Mouse (Mus musculus) heart, postnatal 25 days (tissue): Measurements from ENCODE around the gene Adprm. TPM values are rescaled to one million over a fixed set of nuclear protein-coding genes. Genes with fewer than 3 reads are reported as not detected.
"Not testable (repeated sequence)": the region's sequence is repeated elsewhere in the genome, so short reads cannot be mapped to it uniquely, and the experiment has no call there.

Source experiments
- DNase-seq: peaks from one replicate; pipeline ENCODE4 v3.0.0; 2022; ENCODE audit warnings: low spot score
- intact Hi-C: fragments of 180-260 bp; cut with DNase I; formaldehyde crosslinking; loops from one replicate; pipeline ENCODE4 v1.15.1; 2025
- total RNA-seq, 2 experiments: library from RNA; stranded (reverse); gene quantifications; 2 replicates each; pipeline ENCODE4 v1.2.3; 2021

The Adprm gene
- 10 to 100 TPM; 13.3 to 14.5 TPM for total RNA-seq

DNA sequence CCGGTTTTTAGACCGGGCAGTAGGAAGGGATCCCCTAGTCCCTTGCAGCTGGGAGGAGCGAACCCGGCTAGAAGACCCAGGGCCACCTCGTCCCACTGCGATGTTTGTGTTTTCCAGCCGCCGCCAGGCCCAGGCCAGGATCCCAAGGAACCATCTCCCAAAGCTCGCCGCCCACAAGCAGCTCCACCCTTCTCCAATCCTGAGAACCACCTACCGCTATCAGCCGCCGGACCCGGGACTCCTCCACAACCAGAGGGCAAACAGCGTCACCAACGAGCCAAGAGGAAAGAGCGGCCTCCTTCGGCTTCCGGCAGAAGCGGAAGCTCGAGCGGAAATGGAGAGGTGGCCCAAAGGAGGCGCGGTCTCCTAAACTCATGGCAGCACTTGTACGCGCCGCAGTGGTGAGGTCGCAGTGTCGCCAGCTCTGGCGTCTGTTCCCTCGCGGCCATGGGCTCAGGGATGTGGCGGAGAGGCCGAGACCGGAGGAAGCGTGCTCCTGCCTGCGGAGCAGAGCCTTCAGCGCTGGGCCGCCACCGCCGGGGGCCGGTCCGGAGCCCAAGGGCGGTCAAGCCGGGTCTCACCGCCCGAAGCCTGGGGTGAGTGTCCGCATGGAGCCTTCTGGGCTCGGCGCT, at the start of gene Adprm, which contains the start of gene Sco1:
Adprm (minus strand) TSS at position 274 of the 632 bp plus-strand sequence.
Sco1 (plus strand) TSS at position 350 of the 632 bp plus-strand sequence.
- peak; percentile 85 for DNase-seq
- intact Hi-C loops: loop anchor here (1.0 kb wide), 1 partner anchor 27 kb away; the partner anchor contains the start of gene Tmem220

- intact Hi-C loops: loop anchor here (5.0 kb wide), 1 partner anchor 79 kb away; no protein-coding TSS in a partner anchor
- DNase-seq: no peak
These were observed 49.3 kb upstream of the Adprm start for GRCm38 (mm10) chr11:67101713-67102112.

- no peak for DNase-seq
- intact Hi-C loops: loop anchor here (5.0 kb wide), 1 partner anchor 78 kb away; no protein-coding TSS in a partner anchor
These were observed 47.8 kb upstream of the Adprm start for GRCm38 (mm10) chr11:67100169-67100568.

GRCm38 (mm10) chr11:67099241-67099640, 46.8 kb upstream of the Adprm start:
- DNase-seq: no peak
- intact Hi-C loops: no loop called here

- intact Hi-C loops: no loop called here
These were observed 46.0 kb upstream of the Adprm start for GRCm38 (mm10) chr11:67098427-67098826.

DNA sequence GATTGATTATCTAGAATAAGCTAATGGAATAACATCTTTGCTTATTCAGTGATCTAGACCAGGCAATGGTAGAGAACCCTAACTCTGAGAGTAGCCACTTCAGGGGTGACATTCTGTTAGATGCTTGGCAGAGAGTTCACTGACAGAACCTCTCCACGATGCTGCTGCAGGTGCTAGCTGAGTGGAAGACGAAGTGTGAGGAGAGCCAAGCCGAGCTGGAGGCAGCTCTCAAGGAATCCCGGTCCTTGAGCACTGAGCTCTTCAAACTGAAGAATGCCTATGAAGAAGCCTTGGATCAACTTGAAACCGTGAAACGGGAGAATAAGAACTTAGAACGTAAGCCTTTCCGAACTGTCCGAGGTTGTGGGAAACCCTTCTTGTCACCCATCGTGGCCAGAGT, 45.3 kb upstream of the Adprm start:
- no peak for DNase-seq
- intact Hi-C loops: no loop called here

More at GRCm38 (mm10) chr11:67098427-67098826, 46.0 kb upstream of the Adprm start:
- no peak for DNase-seq

DNA sequence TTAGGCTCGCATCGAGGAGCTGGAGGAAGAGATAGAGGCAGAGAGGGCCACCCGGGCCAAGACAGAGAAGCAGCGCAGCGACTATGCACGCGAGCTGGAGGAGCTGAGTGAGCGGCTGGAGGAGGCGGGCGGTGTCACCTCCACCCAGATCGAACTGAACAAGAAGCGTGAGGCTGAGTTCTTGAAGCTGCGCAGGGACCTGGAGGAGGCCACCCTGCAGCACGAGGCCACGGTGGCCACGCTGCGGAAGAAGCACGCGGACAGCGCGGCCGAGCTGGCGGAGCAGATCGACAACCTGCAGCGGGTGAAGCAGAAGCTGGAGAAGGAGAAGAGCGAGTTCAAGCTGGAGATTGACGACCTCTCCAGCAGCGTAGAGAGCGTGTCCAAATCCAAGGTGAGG, 42.1 kb upstream of the Adprm start:
- intact Hi-C loops: no loop called here
- DNase-seq: no peak

GRCm38 (mm10) chr11:67093652-67094051, 41.3 kb upstream of the Adprm start:
- DNase-seq: no peak
- intact Hi-C loops: no loop called here

DNA sequence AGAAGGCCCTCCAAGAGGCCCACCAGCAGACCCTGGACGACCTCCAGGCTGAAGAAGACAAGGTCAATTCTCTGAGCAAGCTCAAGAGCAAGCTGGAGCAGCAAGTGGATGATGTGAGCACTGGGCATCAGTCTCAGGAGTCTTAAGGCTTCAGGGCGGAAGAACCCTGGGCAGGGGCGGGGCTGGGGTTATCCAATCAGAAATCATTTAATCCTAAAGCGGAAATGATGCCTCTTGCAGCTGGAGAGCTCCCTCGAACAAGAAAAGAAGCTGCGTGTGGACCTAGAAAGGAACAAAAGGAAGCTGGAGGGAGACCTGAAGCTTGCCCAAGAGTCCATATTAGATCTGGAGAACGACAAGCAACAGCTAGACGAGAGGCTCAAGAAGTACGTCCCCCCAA, 40.8 kb upstream of the Adprm start:
- intact Hi-C loops: no loop called here
- no peak for DNase-seq

DNA sequence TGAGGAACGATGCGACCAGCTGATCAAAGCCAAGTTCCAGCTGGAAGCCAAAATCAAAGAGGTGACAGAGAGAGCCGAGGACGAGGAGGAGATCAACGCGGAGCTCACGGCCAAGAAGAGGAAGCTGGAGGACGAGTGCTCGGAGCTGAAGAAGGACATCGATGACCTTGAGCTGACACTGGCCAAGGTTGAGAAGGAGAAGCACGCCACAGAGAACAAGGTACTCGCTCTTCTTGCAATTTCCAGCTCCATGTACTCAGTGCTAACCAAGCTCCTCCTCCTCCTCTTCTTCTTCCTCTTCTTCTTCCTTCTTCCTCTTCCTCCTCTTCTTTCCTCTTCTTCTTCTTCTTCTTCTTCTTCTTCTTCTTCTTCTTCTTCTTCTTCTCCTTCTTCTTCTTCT, 40.0 kb upstream of the Adprm start:
- intact Hi-C loops, DNase-seq: not testable (repeated sequence)

DNA sequence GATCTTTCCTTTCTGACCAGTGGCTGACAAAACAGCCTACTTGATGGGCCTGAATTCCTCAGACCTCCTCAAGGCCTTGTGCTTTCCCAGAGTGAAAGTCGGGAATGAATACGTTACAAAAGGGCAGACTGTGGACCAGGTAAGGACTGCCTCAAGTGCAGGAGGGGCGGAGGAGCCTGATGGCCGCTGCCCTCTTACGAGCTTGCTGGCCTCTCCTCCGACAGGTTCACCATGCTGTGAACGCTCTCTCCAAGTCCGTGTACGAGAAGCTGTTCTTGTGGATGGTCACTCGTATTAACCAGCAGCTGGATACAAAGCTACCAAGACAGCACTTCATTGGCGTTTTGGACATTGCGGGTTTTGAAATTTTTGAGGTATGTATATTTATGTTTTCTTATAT, 34.8 kb upstream of the Adprm start:
- intact Hi-C loops: loop anchor here (5.0 kb wide), 1 partner anchor 180 kb away; no protein-coding TSS in a partner anchor
- DNase-seq: no peak

DNA sequence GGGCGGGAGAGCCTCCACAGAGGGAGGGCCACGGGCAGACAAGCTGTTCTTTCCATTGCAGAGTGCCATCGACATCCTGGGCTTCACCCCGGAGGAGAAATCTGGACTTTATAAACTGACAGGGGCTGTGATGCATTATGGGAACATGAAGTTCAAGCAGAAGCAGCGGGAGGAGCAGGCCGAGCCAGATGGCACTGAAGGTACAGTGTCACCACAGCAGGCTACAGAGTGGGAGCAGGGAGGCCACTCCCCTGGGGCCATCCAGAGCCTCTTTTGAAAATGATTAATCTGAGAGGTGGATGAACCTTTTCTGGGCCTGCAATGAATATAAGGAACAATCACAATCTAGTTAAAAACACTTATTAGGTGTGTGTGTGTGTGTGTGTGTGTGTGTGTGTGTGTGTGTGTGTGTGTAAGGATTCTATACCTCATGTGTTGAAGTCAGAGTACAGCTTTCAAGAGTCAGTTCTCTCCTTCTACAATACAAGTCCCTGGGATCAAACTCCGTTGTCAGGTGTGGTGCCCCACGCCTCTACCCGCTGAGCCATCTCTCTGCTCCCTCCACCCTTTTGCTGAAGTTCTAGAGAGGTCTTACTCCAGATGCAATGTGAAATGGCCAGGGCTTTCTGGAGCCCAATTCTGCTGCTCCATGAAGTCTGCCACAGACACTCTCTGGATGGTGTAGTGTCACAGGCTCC, 34.2 kb upstream of the Adprm start:
- no peak for DNase-seq
- intact Hi-C loops: loop anchor here (5.0 kb wide), 1 partner anchor 179 kb away; no protein-coding TSS in a partner anchor

GRCm38 (mm10) chr11:67085489-67085888, 33.1 kb upstream of the Adprm start:
- no peak for DNase-seq
- intact Hi-C loops: loop anchor here (2.0 to 5.0 kb wide), 2 partner anchors 61 to 178 kb away; partner anchors contain the start of gene Tmem220

GRCm38 (mm10) chr11:67083712-67084340, 31.4 kb upstream of the Adprm start:
- intact Hi-C loops: loop anchor here (2.0 kb wide), 1 partner anchor 59 kb away; the partner anchor contains the start of gene Tmem220
- DNase-seq: no peak

DNA sequence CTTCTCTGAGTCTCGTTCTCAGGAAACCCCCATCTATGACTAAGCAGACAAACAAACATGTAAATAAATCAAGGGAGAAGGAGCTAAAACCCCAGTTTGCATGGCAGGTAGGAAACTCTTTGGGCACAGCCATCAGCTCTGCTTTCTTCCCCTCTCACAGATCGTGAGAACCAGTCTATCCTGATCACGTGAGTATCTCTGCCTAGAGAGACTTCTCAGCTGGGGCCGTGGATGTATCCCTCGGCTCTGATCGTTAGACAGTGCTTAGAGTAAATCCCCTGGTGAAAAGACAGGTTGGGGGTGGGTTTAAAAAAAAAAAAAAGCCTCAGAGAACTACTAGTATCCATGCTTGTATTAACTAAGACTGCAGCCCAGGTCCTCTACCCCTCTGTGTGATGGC, 30.8 kb upstream of the Adprm start:
- DNase-seq: no peak
- intact Hi-C loops: no loop called here

- intact Hi-C loops: no loop called here
These were observed 30.4 kb upstream of the Adprm start for GRCm38 (mm10) chr11:67082793-67083192.

GRCm38 (mm10) chr11:67082188-67082587, 29.8 kb upstream of the Adprm start:
- no peak for DNase-seq
- intact Hi-C loops: no loop called here

More at GRCm38 (mm10) chr11:67082793-67083192, 30.4 kb upstream of the Adprm start:
- DNase-seq: no peak

GRCm38 (mm10) chr11:67081125-67081649, 28.8 kb upstream of the Adprm start:
- no peak for DNase-seq
- intact Hi-C loops: no loop called here

GRCm38 (mm10) chr11:67080168-67080567, 27.8 kb upstream of the Adprm start:
- no peak for DNase-seq
- intact Hi-C loops: no loop called here

DNA sequence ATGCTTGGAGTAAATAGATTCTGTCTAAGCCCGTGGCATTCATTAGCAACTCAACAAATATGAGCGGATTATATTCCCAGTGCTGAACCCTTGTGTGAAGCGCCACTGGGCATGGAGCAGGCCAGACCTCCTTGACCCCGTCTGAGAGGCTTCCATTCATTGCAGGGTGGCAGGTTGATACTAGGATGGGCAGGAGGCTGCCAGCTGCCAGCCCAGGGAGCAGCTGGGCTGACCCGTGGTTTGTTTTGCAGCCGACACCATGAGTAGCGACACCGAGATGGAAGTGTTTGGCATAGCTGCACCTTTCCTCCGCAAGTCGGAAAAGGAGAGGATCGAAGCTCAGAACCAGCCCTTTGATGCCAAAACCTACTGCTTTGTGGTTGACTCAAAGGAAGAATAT, 27.3 kb upstream of the Adprm start:
- no peak for DNase-seq
- intact Hi-C loops: no loop called here
